Mouse (Mus musculus) heart, adult 18-20 months (tissue): ENCODE data around the gene Nf1. TPM values are rescaled to one million over a fixed set of nuclear protein-coding genes. Genes with fewer than 3 reads are reported as not detected.

Experiments
- total RNA-seq, 2 experiments: library from RNA; stranded (reverse); gene quantifications; 2 replicates each; pipeline ENCODE4 v1.2.3; 2021

Nf1 gene
- total RNA-seq, 2 experiments from 2014 or later: 31.3 to 33.6 TPM

Other genes with a start within 250 kb of the Nf1 start
- 1 to 10 TPM; 5.7 to 5.8 TPM for gene Ksr1, start 193.3 kb upstream of the Nf1 start, total RNA-seq
- 10 to 100 TPM; 12.6 to 13.8 TPM for gene Wsb1, start 85.0 kb upstream of the Nf1 start, total RNA-seq
- gene Gm9964, start 42.8 kb upstream of the Nf1 start, total RNA-seq: not detected
- not detected for gene Omg, start 164.4 kb downstream of the Nf1 start, total RNA-seq
- 1 to 10 TPM in 1 of 2 experiments, under 1 TPM in 1; 0.30 to 2.2 TPM for gene Evi2b, start 184.1 kb downstream of the Nf1 start, total RNA-seq
- gene Evi2, start 190.9 kb downstream of the Nf1 start, total RNA-seq: not detected
- 1 to 10 TPM; 1.5 to 1.6 TPM for gene Evi2a, start 190.9 kb downstream of the Nf1 start, total RNA-seq